Mouse (Mus musculus): Measurements from ENCODE around the gene Kctd12.

DNA sequence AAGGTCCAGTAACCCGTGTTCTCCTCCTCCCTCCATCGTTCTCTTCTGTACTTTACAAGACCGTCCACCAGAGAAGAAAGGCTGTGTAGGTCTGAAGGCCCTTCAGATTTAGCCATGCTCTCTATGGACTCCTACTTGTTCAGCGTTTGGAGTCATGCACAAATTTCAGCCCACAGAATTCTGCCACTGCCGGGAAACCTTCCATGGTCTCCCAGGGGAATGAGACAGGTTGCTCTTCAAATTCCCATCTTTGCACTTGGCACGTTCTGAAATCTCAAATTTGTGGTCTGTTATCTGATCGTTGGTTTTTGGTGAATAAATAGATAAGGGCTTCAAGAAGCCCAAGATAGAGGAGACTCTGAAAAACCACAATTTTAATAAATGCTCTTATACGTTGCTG, 1.2 kb upstream of the Kctd12 start:
- no peak for TF ChIP-seq CTCF (IDR thresholded peaks at IDR 0.05 in 2 of 3, conservative IDR thresholded peaks at IDR 0.05 in 1 of 3; ENCODE audit: control insufficient read depth in 1 of 3, insufficient read depth in 1 of 3, low read depth in 2 of 3, low read length in 3 of 3, poor library complexity in 1 of 3, severe bottlenecking in 1 of 3)
- no peak for TF ChIP-seq USF2 (IDR thresholded peaks at IDR 0.05; ENCODE audit: borderline replicate concordance in 1 of 2, insufficient read depth in 1 of 2, low read depth in 1 of 2, low read length in 2 of 2)
- TF ChIP-seq TCF12 (IDR thresholded peaks at IDR 0.05; ENCODE audit: low read depth, low read length): no peak
